Mouse (Mus musculus) cerebellum, adult 8-10 months (tissue): ENCODE data around the gene Trpm7.
"Not testable (repeated sequence)": the region's sequence is repeated elsewhere in the genome, so short reads cannot be mapped to it uniquely, and the experiment has no call there.

ENCODE experiments used
- DNase-seq: peaks from one replicate; pipeline ENCODE4 v3.0.0; 2022

Gene Trpm7

DNA sequence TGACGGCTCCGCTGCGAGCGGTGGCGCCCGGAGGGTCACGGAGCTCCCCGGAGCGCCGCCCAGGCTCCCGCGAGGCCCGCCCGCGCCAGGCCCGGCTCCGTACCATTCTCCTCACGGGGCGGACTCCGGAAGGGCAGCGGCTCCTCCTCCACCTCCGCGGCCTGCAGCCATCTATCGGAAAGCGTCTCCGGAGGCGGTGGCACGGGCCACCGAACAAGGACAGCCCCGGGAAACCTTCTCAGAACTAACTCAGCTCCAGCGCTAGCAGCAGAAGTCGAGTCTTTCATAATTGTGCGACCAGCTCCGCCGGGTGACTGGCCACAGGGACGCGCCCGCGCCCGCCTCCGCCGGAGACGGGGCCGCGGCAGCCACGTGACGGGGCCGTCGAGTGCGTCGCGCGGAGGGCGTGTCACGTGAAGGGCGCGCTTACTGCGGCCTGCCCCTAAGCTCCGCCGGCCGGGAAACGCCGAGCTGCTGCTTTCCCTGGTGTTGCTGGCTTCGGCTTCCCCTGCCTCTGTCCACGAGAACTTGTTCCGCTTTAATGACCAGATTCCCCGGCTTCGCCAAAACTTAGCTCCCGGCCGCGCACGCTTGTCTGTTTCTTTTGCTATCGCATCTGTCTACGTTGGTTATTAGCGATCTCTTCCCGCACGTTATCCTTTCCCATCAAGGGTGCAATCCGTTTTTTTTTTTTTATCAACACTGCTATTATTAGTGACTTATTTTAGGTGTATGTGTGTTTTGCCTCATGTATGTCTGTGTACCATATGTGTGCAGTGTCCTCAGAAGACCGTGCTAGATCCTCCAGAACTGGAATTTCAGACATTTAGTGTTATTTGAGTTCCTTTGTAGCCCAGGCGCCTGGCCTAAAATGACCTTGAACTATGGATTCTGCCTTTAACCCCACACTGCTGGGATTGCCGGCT is at the start of gene Trpm7:
Gene Trpm7 (minus strand): TSS at position 360 of the 926 bp plus-strand sequence.
- peak; percentile 89 for DNase-seq

DNA sequence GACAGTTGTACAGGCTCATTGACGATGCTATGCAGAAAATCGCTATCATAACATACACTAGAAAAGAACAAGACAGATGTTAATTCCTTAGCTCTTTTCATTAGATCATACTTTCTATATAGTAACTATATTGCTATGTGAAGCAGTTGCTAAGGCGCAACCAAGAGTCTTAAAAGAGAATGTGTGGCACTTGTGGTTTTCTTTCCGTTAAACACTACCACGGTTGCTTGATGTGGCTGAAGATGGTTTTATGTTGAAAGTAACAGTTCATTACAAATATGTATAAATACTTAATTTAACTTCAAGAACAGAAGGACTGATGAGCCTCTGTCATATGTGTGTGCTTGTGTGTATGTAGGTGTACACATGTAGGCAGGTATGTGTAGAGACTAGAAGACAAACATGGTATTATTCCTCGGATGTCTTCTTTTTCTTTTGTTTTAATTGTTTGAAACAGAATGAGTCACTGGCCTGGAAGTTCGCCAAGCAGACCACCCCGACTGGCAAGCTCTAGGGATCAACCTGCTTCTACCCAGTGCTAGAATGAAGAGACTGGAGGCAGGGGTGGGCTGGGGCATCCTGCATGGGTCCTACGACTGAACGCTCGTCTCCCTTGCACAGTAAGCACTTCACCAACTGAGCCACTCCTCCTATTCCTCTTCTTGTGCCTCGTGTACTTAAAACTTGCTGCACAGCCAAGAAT is 44.5 kb upstream of the Trpm7 start:
- DNase-seq: no peak

DNA sequence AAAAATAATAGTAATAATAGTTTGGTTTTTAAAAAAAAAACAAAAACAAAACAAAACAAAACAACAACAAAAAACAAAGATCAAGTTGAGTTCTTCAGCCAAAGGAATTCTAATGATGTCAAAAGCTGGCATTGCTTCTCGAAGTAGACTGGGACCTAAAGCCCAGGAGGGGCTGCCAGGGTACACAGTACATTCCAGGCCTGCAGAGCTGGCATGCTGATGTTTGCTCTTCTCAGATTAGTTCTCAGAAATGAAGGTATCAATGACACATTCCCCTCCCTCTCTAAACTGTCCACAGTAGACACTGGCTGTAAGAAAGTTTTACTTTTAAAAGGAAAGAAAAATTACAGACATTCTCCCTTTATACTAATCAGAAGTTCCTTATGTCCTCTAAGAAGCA is 40.2 kb upstream of the Trpm7 start:
- no peak for DNase-seq

DNA sequence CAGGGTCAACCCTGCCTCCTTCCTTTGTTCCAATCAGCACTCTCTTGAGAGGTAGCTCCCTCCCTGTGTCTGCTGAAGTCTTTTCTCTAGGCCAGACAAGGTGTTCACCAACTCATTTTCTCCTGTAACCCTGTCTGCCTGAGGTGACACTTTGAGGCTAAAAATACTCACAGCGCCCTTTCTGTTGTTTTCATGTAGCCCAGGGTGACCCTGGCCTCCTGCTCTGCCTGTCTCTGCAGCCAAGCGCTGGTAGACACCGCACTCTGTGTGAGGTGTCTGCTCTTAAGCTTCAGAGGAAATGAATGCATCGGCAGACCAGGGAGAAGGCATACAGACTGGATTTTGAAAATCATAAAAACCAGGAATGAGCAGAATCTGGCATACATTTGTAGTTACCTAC is 38.1 kb upstream of the Trpm7 start:
- DNase-seq: no peak

DNA sequence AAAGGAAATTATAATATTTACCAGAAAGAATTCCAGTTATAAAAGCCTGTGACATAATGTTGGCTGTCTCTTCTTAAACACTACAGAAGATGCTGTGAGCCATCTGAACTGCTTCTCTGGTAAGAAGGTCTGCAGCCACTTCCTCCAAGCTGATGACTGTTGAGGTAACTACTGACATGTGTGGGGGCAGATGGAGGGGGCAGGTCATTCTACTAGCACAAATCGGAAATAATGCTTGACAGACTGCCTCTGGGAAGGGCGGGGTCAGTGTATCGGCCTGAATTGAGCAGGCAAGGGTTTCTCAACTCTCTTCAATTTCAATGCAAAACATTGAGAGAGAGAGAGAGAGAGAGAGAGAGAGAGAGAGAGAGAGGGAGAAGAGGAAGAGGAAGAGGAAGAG is 28.1 kb upstream of the Trpm7 start:
- no peak for DNase-seq

DNA sequence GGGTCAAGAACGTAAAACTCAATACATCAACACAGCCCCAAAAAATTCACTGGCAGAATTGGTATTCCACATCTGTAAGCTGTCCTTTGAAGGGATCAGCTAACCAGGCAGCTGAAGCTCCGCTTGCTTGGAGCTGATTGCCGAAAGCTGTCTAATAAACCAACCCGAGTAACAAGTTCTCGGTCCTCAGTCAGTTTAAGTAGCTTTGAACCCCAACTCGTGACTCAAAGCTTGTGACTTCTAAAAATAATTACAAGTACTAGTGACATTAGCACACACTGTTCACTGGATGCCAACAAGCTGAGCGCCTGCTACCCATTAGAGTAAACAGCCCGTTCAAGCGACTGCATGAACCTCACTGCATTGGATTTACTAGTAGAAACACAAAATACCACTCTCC is 21.5 kb upstream of the Trpm7 start:
- no peak for DNase-seq

DNA sequence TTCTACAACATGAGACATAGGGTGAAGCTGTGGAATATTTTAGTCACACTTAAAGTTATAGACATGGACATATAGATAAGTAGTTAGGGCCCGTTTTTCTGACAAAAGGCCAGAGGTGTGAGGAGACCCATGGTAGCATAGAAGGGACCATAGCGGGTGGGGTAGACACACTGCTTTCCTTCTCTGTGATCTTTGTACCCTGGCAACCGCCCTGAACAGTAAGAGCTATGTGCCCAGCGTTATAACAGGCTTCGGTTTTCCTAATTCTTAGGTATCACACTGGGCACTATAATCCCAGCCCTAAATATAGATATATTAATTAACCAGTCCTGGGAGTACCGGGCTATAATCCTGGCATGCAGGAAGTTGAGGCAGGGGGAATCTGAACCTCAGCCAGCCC is 20.9 kb upstream of the Trpm7 start:
- DNase-seq: no peak

DNA sequence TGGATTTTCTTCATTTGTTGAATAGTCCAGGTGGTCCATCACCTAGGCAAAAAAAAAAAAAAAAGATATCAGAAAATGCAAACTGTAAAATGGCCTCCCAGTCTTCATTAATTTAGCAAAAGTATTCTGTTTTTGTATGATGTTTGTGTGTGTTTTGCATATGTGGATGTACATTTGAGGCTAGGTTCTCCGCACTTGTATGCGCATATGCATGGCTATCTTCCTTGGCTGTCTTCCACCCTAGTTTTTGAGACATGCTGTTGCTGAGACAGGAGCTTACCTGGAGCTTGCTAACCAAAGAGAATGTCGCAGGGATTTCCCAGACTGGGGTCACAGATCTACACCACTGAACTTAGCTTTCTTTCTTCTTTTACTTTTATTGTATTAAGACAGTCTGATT is 18.2 kb upstream of the Trpm7 start:
- no peak for DNase-seq

DNA sequence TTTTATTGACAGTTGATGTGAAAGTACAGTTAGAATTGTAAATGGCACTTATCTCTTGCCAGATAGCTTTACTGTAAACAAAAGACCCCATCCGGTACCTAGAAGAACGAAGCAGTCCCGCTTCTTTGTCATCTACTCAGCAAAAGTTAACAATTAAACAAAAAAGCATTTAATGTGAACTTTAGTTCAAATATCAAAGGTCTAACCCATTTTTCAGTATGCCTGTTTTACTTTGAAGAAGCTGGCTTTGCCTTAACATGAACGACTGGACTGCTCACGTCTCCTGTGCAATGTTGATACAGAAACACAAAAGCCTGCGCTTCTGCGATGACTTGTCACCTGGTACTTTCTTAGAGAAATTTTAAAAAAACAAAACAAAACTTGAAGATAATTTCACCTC is 16.3 kb upstream of the Trpm7 start:
- DNase-seq: no peak

DNA sequence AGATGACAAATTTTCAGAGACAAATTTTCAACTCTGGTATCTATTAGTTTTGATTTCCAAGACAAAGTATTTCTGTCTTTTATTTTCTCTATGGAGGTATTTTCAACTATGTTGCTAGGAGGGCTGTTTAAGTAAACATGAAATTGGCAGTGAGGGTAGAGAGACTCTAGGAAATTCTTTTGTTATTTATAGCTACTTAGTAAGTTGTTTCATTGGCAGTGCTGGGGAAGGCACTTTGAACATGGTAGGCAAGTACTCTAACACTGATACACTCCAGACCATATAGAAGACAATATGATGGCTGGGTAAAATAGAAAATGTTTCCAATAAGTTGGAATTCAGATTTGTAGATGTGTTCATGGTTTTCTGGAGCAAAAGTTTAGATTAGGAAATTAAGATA is 15.7 kb upstream of the Trpm7 start:
- DNase-seq: no peak

DNA sequence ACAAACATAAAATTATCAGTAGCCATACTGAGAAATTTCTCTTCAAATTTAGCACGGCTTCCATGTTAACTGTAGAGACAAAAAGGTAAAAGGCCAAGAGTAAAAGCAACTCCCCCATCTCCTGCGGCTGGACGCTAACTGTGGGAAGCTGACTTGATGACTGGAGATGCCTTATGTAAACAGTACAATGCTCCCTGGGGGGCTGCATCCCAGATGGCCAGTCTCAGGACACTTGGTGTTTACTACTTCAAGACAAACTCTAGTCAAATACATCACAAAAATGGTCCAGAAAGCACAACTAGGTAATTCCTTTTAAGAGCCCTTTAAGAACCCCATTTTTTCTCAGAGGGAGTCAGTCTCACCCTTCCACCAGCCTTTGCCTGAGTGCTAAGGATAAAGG is 11.1 kb upstream of the Trpm7 start:
- DNase-seq: no peak

DNA sequence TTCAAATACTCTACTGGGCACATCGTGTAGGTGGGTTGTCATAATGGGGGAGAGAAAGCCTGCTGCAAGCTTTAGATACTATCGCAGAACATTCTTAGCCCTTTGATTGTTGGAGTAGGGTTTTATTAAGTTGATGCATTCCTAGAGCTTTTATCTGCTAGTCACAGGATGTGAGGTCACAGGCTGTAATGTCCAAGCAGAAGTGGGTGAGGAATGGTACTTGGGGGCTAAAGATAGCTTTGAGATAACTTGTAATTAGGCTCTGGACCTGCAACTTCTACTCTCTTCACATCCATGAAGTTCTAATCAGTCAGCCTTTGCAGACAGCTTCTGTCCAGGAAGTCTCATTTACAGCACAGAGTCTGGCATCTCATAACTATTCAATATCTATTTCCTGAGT is 9.8 kb upstream of the Trpm7 start:
- DNase-seq: no peak

DNA sequence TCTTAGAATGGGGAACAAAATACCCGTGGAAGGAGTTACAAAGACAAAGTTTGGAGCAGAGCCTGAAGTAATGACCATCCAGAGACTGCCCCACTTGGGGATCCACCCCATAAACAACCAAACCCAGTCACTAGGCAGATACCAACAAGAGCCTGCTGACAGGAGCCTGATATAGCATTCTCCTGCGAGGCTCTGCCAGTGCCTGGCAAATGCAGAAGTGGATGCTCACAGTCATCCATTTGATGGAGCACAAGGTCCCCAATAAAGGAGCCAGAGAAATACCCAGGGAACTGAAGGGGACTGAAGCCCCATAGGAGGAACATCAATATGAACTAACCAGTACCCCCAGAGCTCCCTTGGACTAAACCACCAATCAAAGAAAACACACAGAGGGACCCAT is 6.7 kb upstream of the Trpm7 start:
- DNase-seq: not testable (repeated sequence)

DNA sequence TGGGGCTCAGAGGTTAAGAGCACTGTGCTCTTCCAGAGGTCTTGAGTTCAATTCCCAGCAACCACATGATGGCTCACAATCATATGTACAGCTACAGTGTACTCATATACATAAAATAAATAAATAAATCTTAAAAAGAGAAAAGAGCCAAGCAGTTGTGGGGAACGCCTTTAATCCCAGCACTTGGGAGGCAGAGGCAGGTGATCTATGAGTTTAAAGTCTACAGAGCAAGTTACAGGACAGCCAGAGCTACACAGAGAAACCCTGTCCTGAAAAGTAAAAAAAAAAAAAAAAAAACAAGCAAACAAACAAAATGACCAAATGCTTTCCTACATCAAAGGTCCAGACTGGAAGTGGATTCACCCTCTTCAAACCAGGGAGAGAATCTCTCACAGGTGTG is 2.0 kb upstream of the Trpm7 start:
- no peak for DNase-seq

DNA sequence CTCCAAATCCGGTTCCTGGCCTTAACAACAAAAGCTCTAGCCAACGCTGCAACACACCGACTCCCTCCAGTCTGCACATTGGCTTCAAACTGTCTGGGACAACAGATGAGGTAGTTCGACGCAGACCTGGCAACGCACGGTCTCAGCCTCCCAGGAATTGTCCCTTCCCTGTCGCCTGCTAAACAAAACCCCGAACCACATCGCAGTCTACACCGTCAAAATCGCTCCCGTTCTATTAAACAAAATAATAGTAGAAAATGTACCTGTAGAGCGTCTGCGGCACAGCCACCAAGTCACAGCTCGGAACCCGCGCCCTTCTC is 554 bp downstream of the Trpm7 start:
- peak; percentile 38 for DNase-seq

DNA sequence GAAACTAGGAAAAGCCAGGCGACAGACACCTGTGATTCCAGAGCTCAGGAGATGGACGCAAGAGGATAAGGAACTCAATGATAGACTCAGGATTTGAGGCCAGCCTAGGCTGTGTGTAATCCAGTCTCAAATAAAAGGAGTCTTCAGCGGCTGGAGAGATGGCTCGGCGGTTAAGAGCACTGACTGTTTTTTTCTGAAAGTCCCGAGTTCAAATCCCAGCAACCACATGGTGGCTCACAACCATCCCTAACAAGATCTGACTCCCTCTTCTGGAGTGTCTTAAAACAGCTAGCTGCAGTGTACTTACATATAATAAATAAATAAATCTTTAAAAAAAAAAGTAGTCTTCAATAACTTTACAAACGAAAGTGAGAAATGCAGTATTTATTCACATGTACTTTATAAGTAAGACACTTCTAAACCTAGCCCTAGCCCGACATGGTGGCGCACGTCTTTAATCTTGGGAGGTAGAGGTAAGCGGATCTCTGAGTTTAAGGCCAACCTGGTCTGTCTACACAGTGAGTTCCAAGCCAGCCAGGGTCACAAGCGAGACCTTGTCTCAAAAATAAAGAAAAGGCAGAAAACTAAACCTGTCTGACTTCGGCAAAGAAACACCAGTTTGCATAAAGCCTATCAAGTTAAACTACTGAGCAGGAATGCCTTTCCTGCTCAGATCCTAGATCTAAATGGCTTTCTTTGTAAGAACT is 1.1 kb downstream of the Trpm7 start:
- DNase-seq: peak; percentile 11

DNA sequence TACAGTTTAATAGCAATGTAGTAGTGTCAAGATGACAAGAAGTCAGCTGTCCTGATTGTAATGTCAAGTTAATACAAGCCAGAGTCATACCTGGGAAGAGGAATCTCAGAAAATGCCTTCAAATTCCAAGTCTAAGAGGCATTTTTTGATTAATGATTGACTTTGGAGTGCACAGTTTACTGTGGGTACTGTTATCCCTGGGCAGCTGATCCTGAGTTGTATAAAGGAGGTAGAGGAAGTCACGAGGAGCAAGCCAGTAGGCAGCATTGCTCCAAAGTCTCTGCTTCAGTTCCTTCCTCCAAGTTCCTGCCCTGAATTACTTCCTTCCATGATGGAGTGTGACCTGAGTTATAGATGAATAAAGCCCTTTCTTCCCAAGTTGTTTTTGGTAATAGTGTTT is 9.7 kb downstream of the Trpm7 start:
- no peak for DNase-seq

DNA sequence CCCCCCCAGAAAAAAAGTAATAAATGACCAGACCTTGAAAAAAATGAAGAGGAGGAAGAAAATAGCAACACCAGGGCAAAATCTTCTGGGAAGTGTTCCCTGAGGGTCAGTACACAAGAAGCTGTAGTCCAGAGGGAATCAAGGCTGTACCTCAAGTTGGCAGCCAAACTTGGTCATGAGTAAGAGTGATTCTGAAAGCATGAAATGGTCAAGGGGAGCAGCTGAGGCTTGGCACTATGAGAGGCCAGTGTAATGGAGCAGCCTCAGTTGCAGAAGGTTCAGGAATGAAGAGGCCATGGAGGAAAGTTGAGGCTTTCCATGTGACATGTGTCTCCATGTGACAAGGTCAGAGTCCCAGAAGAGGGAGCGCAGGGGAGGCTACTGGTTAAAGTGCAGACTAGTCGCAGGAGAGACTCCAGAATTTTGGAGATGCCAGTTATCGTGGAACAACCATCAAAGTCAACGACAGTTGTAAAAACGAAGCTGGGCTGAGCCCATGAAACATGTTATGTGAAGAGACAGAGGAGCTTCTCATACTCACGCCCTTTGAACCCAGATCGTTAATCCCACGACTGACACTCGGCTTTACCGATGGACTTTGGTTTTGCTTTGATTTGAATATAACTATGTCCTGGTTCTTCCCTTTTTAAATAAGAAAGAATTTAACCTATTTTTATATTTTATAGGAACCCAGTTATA is 10.4 kb downstream of the Trpm7 start:
- no peak for DNase-seq

DNA sequence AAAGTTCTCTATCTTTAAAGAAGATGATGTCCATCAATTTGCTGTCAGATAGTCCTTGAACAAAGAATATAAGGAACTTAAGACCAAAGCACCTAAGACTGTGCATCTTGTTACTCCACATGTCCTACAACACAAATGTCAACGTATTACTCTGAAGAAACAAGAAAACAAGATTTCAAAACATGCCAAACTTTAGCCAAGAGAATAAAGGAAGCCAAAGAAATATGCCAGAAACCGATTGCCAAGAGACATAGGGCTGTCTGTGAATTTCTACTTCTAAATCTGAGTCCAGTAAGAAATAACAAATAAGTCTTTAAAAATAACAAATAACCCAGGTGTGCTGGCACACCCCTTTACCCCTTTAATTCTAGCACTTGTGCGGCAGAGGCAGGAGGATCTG is 11.0 kb downstream of the Trpm7 start:
- DNase-seq: no peak

DNA sequence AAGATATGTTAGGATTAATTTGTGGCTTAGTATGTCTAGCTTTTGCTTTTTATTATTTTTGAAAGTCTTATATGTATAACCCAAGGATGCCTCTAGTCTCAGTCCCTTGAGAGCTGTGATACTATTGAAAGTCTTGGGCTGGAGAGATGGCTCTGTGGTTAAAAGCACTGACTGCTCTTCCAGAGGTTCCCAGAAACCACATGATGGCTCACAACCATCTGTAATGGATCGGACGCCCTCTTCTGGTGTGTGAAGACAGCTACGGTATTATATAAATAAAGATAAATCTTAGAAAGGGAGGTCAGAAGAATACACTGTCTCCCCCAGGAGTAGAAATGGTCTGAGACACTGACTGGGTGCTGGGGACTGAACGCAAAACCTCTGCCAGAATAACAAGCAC is 31.3 kb downstream of the Trpm7 start:
- DNase-seq: no peak

DNA sequence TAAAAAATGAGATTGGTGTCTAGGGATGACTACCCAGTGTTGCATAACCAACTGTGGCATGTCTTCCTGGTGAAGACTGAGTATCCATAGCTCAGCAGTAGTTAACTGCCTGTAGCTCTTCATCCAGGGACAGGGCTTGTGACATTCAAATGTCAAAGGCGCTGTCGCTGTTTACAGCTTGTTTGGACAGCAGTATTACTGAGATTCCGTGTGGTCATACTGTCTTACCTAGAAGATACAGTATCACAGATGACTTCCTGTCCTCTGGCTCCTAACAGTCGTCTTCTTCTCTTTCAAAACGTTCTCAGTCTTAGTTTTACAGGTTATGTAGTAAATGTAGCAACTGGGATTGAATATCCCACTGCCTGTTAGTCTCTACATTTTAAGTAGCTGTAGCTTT is 37.2 kb downstream of the Trpm7 start:
- DNase-seq: no peak

DNA sequence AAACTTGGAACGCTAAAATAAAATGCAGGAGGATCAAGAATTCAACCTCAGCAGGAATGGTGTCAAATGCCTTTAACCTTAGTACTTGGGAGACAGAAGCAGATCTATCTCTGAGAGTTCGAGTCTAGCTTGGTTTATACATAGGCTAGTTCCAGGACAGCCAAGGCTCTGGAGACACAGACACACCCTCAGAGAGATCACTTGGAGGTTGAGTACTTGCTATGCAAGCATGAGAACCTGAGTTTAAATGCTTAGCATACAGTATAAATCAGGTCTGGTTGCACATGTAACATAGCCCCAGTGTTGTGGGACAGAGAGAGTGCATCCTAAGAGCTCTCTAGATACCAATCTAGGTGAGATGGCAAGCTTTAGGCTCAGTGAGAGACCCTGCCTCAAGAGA is 58.6 kb downstream of the Trpm7 start:
- DNase-seq: no peak

DNA sequence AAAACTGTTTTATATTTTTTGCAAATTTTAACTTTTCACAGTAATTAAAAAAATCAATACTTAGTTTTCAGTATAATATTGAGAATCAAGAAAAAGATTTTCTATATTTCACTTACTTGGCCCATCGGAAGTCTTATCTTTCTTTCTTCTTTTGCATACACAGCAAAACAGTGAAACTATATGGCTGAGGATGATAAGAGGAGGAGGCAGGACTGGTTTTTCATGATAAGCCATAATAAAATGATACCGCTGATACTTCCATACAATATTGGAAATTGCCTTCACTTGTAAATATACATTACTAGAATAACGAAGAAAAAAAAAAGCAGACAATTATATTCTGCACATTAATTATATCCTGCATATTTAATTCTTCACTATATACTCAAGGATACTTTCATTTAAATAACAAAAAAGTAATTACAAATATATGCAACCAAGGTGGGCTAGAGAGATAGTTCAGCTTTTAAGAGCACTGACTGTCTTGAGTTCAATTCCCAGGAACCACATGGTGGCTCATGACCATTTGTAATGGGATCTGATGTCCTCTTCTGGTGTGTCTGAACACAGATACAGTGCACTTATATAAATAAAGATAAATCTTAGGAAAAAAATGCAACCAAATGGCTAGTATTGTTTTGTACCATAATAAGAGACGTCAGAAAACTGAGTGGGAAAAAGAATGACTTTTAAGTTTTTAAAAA is 59.2 kb downstream of the Trpm7 start:
- no peak for DNase-seq
